Mouse (Mus musculus): ENCODE results near the gene Nrip2. TPM values are rescaled to one million over a fixed set of nuclear protein-coding genes. Genes with fewer than 3 reads are reported as not detected.
A peak's percentile ranks its signal among the peaks of the same experiment; 100 is the strongest.
"Not testable (repeated sequence)": the region's sequence is repeated elsewhere in the genome, so short reads cannot be mapped to it uniquely, and the experiment has no call there.

Nrip2 gene
- total RNA-seq (2021) = 10 to 100 TPM in 1 of 2 experiments, 1 to 10 TPM in 1; 9.4 to 11.9 TPM

- intact Hi-C loops (cut with DNase I) = no loop called here
- no peak for DNase-seq (ENCODE audit: low spot score in 2 of 2)
These were observed at the start of gene Nrip2 for GRCm38 (mm10) chr6:128398996-128399395. TSS of gene Nrip2 (plus strand) at chr6:128399296.

GRCm38 (mm10) chr6:128349711-128350110 lies 49.4 kb upstream of the Nrip2 start:
- no peak for DNase-seq (ENCODE audit: low spot score in 2 of 2)

DNA sequence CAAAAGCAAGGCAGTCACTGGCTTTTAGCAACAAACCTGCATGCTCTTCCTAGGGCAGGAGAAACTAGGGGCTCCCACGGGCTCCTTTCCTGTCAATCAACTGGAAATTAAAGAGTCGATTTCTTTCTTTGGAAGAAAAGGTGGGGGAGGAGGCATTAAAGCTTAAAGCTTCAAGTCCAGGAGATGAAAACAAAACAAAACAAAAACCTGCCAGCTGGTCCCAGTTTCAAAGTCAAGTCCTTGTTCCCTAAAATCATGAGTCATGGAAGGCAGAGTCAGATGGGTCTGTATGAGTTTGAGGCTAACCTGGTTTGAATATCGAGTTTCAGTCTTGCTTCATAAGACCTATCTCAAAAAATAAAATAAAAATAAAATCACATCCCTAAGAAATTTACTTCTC lies 45.0 kb upstream of the Nrip2 start:
- intact Hi-C loops (cut with DNase I) = no loop called here
- no peak for DNase-seq (ENCODE audit: low spot score in 2 of 2)

More at GRCm38 (mm10) chr6:128349711-128350110, 49.4 kb upstream of the Nrip2 start:
- intact Hi-C loops (cut with DNase I) = no loop called here

DNA sequence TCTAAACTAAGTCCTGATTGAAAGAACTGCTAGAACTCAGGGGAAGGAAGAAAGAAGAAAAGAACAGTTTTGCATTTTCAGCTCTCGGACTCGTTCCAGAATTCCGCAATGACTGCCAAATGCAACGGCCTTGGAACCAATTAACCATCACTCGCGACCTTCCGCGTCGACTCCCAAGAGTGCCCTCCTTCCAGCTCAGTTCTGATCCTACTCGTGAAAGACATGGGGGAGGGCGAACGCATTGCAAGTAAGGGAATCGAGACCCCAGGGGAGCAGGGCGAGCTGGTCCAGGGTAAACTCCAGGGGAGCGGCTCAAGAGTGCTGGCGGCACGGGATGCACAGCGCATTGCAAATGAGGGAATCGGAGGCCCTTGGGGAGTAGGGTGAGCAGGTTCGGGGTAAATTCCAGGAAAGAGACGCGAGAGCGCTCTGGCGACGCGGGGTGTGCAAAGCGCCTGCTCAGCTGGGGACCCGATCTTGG lies 43.9 kb upstream of the Nrip2 start:
- DNase-seq (ENCODE audit: low spot score in 2 of 2) = peak in 1 of 2 experiments; percentile 51
- intact Hi-C loops (cut with DNase I) = no loop called here

- DNase-seq (ENCODE audit: low spot score in 2 of 2) = peak; percentile 96
- intact Hi-C loops (cut with DNase I) = no loop called here
These were observed 43.2 kb upstream of the Nrip2 start, which contains the start of gene Tulp3 for GRCm38 (mm10) chr6:128355726-128356416. TSS of gene Tulp3 (minus strand) at chr6:128355851.

DNA sequence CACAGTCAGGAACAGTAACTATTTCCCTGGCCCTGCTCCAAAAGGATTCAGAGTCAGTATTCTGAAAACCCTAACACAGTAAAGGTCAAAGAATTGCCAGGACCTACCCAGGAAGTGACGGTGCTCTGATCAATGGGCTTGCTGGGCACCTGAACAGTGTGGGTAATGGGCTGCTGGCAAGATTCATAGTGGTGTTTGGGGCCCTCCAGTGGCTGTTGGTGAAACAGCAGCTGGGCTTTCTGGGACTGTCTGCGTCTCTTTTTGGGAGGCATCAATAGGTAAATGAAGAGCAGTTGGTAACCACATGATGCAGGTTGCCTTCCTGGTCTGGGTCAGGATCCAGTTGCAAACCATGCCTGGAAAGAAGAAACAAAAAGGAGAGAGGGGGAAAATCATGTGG lies 40.1 kb upstream of the Nrip2 start:
- intact Hi-C loops (cut with DNase I) = loop anchor here (2.0 kb wide), 1 partner anchor 40 kb away; no protein-coding TSS in a partner anchor
- DNase-seq (ENCODE audit: low spot score in 2 of 2) = peak; percentile 62 to 63

GRCm38 (mm10) chr6:128361901-128362300 lies 37.2 kb upstream of the Nrip2 start:
- intact Hi-C loops (cut with DNase I) = loop anchor here (5.0 kb wide), 1 partner anchor 125 kb away; no protein-coding TSS in a partner anchor

DNA sequence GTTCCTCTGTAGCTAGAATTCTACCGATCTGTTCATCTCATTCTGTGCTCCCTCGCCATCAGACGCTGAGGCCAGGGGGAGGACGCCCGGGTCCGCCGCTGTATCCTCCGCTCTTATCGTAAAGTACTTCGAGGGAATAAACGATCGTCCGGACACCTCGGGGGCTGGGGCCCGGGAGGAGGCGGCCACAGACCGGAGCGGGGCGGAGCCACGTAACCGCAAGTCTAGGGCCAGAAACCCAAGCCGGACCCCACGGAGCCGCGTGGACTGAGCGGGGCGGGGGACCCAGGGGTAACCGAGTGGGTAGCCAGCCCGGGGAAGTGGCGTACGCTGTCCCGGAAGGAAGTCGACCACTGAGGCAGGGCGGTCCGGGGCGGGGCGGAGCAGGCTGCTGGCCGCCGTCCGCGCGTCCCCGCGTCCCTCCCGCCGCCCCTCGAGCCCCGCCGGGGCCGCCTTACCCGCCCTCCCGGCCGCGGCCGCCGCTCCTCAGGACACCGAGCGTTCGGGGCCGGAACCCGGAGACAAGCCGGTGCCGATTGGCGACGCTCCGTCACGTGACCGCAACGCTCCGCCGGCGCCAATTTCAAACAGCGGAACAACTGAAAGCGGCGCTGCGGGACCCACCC lies 36.6 kb upstream of the Nrip2 start, which contains the start of the genes Rhno1 and Foxm1:
Rhno1 (minus strand) TSS at position 531 of the 626 bp plus-strand sequence.
Foxm1 (plus strand) TSS at position 587 of the 626 bp plus-strand sequence.
- intact Hi-C loops (cut with DNase I) = loop anchor here (5.0 kb wide), 1 partner anchor 125 kb away; no protein-coding TSS in a partner anchor

More at GRCm38 (mm10) chr6:128361901-128362300, 37.2 kb upstream of the Nrip2 start:
- no peak for DNase-seq (ENCODE audit: low spot score in 2 of 2)

DNA sequence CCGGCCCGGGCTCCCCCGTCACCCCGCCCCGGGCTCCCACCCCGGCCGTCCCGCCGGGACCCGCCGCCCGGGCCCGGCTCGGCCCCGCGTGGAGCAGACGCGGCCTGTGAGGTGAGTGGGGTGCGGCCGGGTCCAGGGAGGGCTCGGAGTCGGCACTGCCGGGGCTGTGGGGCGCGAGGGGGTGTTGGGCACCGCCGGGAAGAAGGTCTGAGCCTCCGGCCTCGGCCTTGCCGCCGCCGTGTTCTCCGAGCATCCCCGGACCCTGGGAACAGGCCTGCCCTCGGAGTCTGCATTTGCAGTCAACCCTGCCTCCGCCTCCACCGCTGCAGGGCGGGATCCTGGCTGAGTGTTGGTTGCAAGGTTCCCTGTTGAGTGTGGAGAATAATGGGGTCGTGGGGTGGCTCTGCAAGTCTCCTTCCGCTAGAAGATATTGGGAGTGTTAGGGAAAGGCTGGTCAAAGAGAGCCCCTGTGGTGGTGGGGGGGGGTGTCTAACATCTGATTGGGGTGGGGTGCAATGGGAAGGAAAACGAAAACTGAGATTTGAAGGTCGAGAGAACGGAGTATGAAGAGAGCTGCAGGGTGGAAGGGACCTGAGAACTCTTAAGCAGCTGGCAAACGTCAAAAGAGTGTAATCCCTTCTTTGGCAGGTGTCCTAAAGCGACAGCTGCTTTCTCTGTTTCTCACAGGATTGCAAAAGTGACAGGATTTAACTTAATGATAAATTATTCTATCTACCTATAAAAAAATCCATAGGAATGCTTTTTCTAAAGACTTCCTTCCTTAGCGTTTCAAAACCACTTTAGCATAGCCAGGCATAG lies 35.9 kb upstream of the Nrip2 start:
- DNase-seq (ENCODE audit: low spot score in 2 of 2) = no peak
- intact Hi-C loops (cut with DNase I) = loop anchor here (5.0 kb wide), 1 partner anchor 126 kb away; no protein-coding TSS in a partner anchor

More for the DNA sequence above, 36.6 kb upstream of the Nrip2 start, which contains the start of the genes Rhno1 and Foxm1:
- peak; percentile 81 to 83 for DNase-seq (ENCODE audit: low spot score in 2 of 2)

- intact Hi-C loops (cut with DNase I) = loop anchor here (5.0 kb wide), 1 partner anchor 127 kb away; no protein-coding TSS in a partner anchor
These were observed 34.4 kb upstream of the Nrip2 start for GRCm38 (mm10) chr6:128364721-128365120.

DNA sequence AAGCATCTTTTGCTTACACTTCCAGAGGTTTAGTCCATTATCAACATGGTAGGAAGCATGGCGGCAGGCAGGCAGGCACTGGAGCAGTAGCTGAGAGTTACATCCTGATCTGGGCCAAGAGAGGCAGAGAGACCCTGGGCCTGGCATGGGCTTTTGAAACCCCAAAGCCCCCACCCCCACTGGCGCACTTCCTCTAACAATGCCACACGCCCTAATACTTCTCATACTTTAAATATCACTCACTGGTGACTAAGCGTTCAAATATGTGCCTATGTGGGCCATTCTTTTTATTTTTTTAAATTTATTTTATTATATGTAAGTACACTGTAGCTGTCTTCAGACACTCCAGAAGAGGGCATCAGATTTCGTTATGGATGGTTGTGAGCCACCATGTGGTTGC lies 32.6 kb upstream of the Nrip2 start:
- intact Hi-C loops (cut with DNase I) = no loop called here
- DNase-seq (ENCODE audit: low spot score in 2 of 2) = no peak

More at GRCm38 (mm10) chr6:128364721-128365120, 34.4 kb upstream of the Nrip2 start:
- DNase-seq (ENCODE audit: low spot score in 2 of 2) = no peak

DNA sequence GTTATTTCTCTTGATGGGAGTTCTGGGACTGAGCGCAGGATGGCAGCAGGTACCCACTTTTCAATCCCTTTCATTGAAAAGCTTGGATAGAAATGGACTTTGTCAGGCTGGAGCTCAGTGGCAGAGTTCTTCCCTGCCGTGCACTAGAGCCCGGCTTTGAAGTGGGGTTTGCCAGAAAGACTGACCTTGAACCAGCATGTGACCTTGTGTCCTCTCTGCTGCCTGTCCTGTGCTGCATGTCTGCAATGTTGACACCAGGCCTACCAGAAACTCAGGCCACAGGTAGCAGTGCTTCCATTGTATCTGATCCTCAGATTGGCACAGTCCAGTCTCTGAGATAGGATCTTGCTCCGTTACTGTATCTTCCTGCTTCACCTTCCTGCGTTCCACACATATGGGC lies 29.1 kb upstream of the Nrip2 start:
- no peak for DNase-seq (ENCODE audit: low spot score in 2 of 2)
- intact Hi-C loops (cut with DNase I) = no loop called here

GRCm38 (mm10) chr6:128375192-128375591 lies 23.9 kb upstream of the Nrip2 start, which contains the start of the genes Tex52 and Gm44596:
TSS of gene Tex52 (plus strand) at chr6:128375456.
TSS of gene Gm44596 (plus strand) at chr6:128375503.
- DNase-seq (ENCODE audit: low spot score in 2 of 2) = peak; percentile 30 to 41
- intact Hi-C loops (cut with DNase I) = no loop called here

GRCm38 (mm10) chr6:128376371-128377085 lies 22.6 kb upstream of the Nrip2 start:
- no peak for DNase-seq (ENCODE audit: low spot score in 2 of 2)

DNA sequence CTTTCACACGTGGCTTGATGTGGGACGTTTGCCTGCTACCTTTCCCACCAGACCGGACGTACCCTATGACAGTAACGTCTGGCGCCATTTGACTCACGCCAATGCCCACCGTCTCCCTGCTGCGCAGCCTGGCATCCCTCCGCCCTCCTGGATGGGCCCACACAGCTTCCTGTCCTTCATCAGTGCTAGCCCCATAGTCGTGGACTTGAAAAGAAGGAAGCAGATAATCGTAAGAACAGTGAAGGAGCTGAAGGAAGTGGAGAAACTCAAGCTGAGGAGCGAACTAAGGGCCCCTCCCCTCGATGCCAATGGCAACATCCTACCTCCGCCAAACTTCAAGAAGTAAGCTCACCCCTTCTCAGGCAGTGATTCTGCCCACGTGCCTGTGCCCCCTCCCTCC lies 19.5 kb upstream of the Nrip2 start:
- intact Hi-C loops (cut with DNase I) = no loop called here
- DNase-seq (ENCODE audit: low spot score in 2 of 2) = no peak

More at GRCm38 (mm10) chr6:128376371-128377085, 22.6 kb upstream of the Nrip2 start:
- intact Hi-C loops (cut with DNase I) = no loop called here

DNA sequence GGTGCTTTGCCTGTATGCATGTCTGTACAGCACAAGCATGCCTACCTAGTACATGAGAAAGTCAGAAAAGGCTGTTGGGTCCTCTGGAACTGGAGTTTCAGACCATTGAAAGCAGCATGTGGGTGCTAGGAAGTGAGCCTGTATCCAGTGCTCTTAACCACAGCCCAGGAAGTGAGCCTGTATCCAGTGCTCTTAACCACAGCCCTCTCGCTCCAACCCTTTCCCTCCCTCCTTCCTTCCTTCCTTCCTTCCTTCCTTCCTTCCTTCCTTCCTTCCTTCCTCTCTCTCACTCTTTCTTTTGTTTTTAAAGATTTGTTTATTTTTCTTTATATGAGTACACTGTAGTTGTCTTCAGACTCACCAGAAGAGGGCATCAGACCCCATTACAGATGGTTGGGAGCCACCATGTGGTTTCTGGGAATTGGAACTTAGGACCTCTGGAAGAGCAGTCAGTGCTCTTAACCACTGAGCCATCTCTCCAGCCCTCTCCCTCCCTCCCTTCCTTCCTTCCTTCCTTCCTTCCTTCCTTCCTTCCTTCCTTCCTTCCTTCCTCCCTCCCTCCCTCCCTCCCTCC lies 18.4 kb upstream of the Nrip2 start:
- DNase-seq (ENCODE audit: low spot score in 2 of 2); intact Hi-C loops (cut with DNase I): not testable (repeated sequence)

DNA sequence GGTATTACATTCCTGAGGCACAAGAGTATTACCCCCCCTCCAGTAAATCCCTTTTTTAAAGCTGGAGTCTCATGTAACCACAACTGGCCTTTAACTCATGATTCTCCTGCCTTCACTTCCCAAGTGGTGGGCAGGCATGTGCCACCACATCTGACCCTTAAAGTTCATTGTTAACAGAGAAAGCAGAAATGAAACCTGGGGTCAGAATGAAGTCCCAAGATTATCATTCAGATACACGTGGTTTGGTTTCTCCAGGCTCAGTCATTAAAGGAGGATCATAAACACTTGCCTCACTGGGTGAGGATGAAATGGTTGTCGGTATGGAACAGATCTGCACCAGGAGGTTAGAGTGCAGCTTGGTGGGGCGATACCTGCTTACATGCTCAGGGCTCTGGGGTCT lies 17.8 kb upstream of the Nrip2 start:
- intact Hi-C loops (cut with DNase I) = no loop called here
- DNase-seq (ENCODE audit: low spot score in 2 of 2) = no peak

DNA sequence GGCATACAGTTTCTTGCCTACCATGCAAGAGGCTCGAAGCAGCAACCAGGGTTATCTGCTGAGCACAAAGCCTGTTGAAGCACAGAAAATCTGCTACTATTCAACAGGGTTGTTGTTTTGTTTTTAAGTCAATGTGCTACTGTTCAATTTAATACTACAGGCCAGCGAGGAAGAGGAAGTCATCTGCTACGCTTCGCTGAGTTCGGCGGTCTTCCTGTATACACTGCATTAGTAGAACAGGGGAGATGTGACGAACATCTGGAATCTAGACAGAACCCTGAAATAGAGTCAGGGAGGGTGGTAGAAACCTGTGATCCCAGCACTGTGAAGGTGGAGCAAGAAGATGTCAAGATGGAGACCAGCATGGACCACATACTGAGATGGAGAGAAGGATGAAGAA lies 15.3 kb upstream of the Nrip2 start:
- DNase-seq (ENCODE audit: low spot score in 2 of 2) = no peak
- intact Hi-C loops (cut with DNase I) = no loop called here
